Mouse (Mus musculus): ENCODE measurements around the gene Twf1. TPM values are rescaled to one million over a fixed set of nuclear protein-coding genes. Genes with fewer than 3 reads are reported as not detected.

Twf1 gene
- polyA plus RNA-seq (2017; shearing (Covaris generic)) = 20.6 TPM

GRCm38 (mm10) chr15:94589219-94590075 lies at the start of gene Twf1:
TSS of gene Twf1 (minus strand) at chr15:94589889.

GRCm38 (mm10) chr15:94628830-94629601 lies 39.3 kb upstream of the Twf1 start, which contains the start of gene Tmem117:
TSS of gene Tmem117 (plus strand) at chr15:94629232.

GRCm38 (mm10) chr15:94543409-94544051 lies 46.2 kb downstream of the Twf1 start, which contains the start of the genes Pus7l and Irak4:
TSS of gene Pus7l (minus strand) at chr15:94543547.
TSS of gene Irak4 (plus strand) at chr15:94543643.

Other genes with a start within 250 kb of the Twf1 start
- not detected for gene Adamts20, start 124.5 kb downstream of the Twf1 start, polyA plus RNA-seq (2017; shearing (Covaris generic))
- 6.0 TPM for gene Pus7l, start 46.3 kb downstream of the Twf1 start, polyA plus RNA-seq (2017; shearing (Covaris generic))
- gene Irak4, start 46.2 kb downstream of the Twf1 start, polyA plus RNA-seq (2017; shearing (Covaris generic)) = 14.3 TPM
- not detected for gene Tmem117, start 39.3 kb upstream of the Twf1 start, polyA plus RNA-seq (2017; shearing (Covaris generic))

Measured in effector memory CD4-positive, alpha-beta T cell, adult 7 months (primary cell).